ENCODE assay signal across 26 mouse cellular contexts in genomic region chr6:33972801-33973200, GRCm38 (mm10). TPM values are rescaled to one million over a fixed set of nuclear protein-coding genes. Genes with fewer than 3 reads are reported as not detected.
"Had no signal": no experiment of that assay in that cellular context is flagged by ENCODE, and none has a peak within 500 bp of the region (broad histone marks: within the 10 kb centered on the region; RNA-seq: fewer than 3 reads in every experiment).

No protein-coding gene starts in this region.

- H3K4me1 ChIP-seq: liver, embryonic 12.5 days had no signal

- H3K27ac ChIP-seq: heart, adult 2 months; hindbrain, embryonic 13.5 days; hindbrain, embryonic 15.5 days; hindbrain, postnatal 0 days; layer of hippocampus, adult 2 months; limb, embryonic 13.5 days; limb, embryonic 15.5 days; liver, embryonic 12.5 days; liver, embryonic 14.5 days had no signal

- ATAC-seq: hindbrain, postnatal 0 days; intestine, embryonic 16.5 days; liver, embryonic 12.5 days had no signal

- H3K27me3 ChIP-seq: heart, embryonic 12.5 days; hindbrain, embryonic 13.5 days; hindbrain, embryonic 15.5 days; limb, embryonic 15.5 days; liver, embryonic 12.5 days had no signal

- H3K4me3 ChIP-seq: heart, adult 2 months; heart, embryonic 12.5 days; hindbrain, embryonic 13.5 days; hindbrain, embryonic 15.5 days; layer of hippocampus, adult 2 months; limb, embryonic 13.5 days; limb, embryonic 15.5 days; liver, embryonic 12.5 days had no signal

- H3K9me3 ChIP-seq: heart, embryonic 12.5 days; hindbrain, embryonic 13.5 days; hindbrain, embryonic 15.5 days; limb, embryonic 13.5 days; limb, embryonic 15.5 days; liver, embryonic 12.5 days had no signal

- H3K36me3 ChIP-seq: hindbrain, embryonic 15.5 days; limb, embryonic 13.5 days; limb, embryonic 15.5 days; liver, embryonic 12.5 days had no signal

- H3K4me2 ChIP-seq: heart, embryonic 12.5 days; hindbrain, embryonic 13.5 days; hindbrain, embryonic 15.5 days; limb, embryonic 13.5 days; limb, embryonic 15.5 days; liver, embryonic 12.5 days had no signal

- DNase-seq: gastrocnemius, postnatal 14 days; gastrocnemius, postnatal 36 days; heart, adult 11 months; heart, adult 2 months; heart, postnatal 10 days; heart, postnatal 36 days; kidney, adult 18-20 months; kidney, adult 8-10 months; kidney, postnatal 10 days; kidney, postnatal 25 days; kidney, postnatal 4 days; layer of hippocampus, adult 9-11 months; layer of hippocampus, postnatal 36 days; left cerebral cortex, postnatal 4 days had no signal

- H3K9ac ChIP-seq: heart, embryonic 12.5 days; hindbrain, embryonic 13.5 days; hindbrain, embryonic 15.5 days; limb, embryonic 13.5 days; limb, embryonic 15.5 days; liver, embryonic 12.5 days; liver, embryonic 14.5 days had no signal

RNA-seq across cellular contexts. Expression of gene Lrguk, which starts 56.4 kb away (rescaled TPM):
- total RNA-seq: gastrocnemius, adult 8-10 months had no signal
- polyA plus RNA-seq: liver, adult 2 months had no signal
